9 mouse cellular contexts compared by ENCODE assay signal in the genomic region with DNA sequence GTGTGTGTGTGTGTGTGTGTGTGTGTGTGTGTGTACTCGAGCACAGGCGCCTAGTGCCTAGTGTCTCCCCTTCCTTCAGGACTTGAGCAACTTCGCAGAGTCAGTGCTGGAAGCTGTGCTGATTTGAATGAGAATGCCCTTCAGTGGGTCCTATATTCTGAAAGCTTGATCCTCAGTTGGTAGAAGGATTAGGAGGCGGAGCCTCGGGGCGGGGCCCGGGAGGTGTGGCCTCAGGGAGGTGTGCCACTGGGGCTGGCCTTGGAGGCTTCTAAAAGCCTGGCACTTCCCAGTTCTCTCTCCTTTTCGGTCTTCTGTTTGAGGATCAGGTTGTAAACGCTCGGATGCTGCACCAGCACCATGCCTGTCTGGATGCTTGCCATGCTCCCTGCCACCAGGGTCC. TPM values are rescaled to one million over a fixed set of nuclear protein-coding genes. Genes with fewer than 3 reads are reported as not detected.
DNase-seq lines count a peak whose midpoint lies in the region; ATAC-seq and TF ChIP-seq lines count a peak whose summit lies in the region.
"Had no signal": no experiment of that assay in that cellular context is flagged by ENCODE, and none has a peak within 500 bp of the region (broad histone marks: within the 10 kb centered on the region; RNA-seq: fewer than 3 reads in every experiment).

No protein-coding gene starts in this region.

- H3K36me3 ChIP-seq in embryonic facial prominence, embryonic 14.5 days (ENCODE audit: control insufficient read depth, insufficient read depth, low read length) = no peaks in the 10 kb centered on the region
- no peaks in the 10 kb centered on the region for H3K36me3 ChIP-seq in kidney, postnatal 0 days (ENCODE audit: insufficient read depth, low read length)
- no peaks in the 10 kb centered on the region for H3K36me3 ChIP-seq in midbrain, embryonic 10.5 days

- H3K4me1 ChIP-seq in embryonic facial prominence, embryonic 14.5 days (ENCODE audit: control insufficient read depth, insufficient read depth, low read length) = peaks cover 4% of the 10 kb centered on the region
- peaks cover 2% of the 10 kb centered on the region; the same call in 1 of the 2 replicates for H3K4me1 ChIP-seq in kidney, postnatal 0 days (replicated peaks; ENCODE audit: insufficient read depth, low read length)
- H3K4me1 ChIP-seq in midbrain, embryonic 10.5 days = peaks cover 46% of the 10 kb centered on the region

- no peaks in the 10 kb centered on the region for H3K9me3 ChIP-seq in embryonic facial prominence, embryonic 14.5 days (ENCODE audit: control insufficient read depth, low read length)
- no peaks in the 10 kb centered on the region for H3K9me3 ChIP-seq in kidney, postnatal 0 days (replicated peaks; ENCODE audit: low read length)
- no peaks in the 10 kb centered on the region for H3K9me3 ChIP-seq in midbrain, embryonic 10.5 days (replicated peaks)

- H3K27me3 ChIP-seq in embryonic facial prominence, embryonic 14.5 days (replicated peaks; ENCODE audit: control insufficient read depth, insufficient read depth, low read length) = no peaks in the 10 kb centered on the region
- H3K27me3 ChIP-seq in kidney, postnatal 0 days (ENCODE audit: insufficient read depth, low read length) = no peaks in the 10 kb centered on the region
- peaks cover 47% of the 10 kb centered on the region for H3K27me3 ChIP-seq in midbrain, embryonic 10.5 days (ENCODE audit: low read depth, poor library complexity, severe bottlenecking)

- no peak overlapping the region for H3K4me3 ChIP-seq in embryonic facial prominence, embryonic 14.5 days (ENCODE audit: low read depth, low read length)
- H3K4me3 ChIP-seq in kidney, postnatal 0 days (replicated peaks; ENCODE audit: low read depth, low read length) = no peak overlapping the region
- H3K4me3 ChIP-seq in midbrain, embryonic 10.5 days = peak overlapping the region; percentile 31

- H3K4me2 ChIP-seq in embryonic facial prominence, embryonic 14.5 days (ENCODE audit: low read depth, low read length) = no peak overlapping the region
- H3K4me2 ChIP-seq in kidney, postnatal 0 days (ENCODE audit: low read length) = no peak overlapping the region

- no peak overlapping the region for H3K27ac ChIP-seq in embryonic facial prominence, embryonic 14.5 days (replicated peaks; ENCODE audit: low read depth, low read length)
- H3K27ac ChIP-seq in kidney, postnatal 0 days = no peak overlapping the region
- H3K27ac ChIP-seq in midbrain, embryonic 10.5 days (replicated peaks) = 0 out of 2 replicates have a peak overlapping the region, but pooled peaks have one; percentile 63

- peak; percentile 88 for ATAC-seq in embryonic facial prominence, embryonic 14.5 days (ENCODE audit: low read depth)
- no peak for ATAC-seq in kidney, postnatal 0 days (replicated peaks; ENCODE audit: low FRiP score, low read depth)

- WGBS in embryonic facial prominence, embryonic 14.5 days = 4% methylated on average over 8 of the region's 10 CpGs
- 8% methylated on average over 10 of the region's 10 CpGs for WGBS in kidney, postnatal 0 days
- WGBS in midbrain, embryonic 10.5 days = 1% methylated on average over 10 of the region's 10 CpGs

- no peak for TF ChIP-seq CTCF in kidney, postnatal 0 days (IDR thresholded peaks at IDR 0.05; ENCODE audit: low read depth)

- peak; percentile 45 for DNase-seq in urinary bladder, postnatal 14 days (ENCODE audit: low spot score)
- no peak for DNase-seq in urinary bladder, postnatal 25 days (ENCODE audit: low spot score)
- peak; percentile 73 for DNase-seq in embryonic facial prominence, embryonic 14.5 days (ENCODE audit: low spot score)
- DNase-seq in kidney, postnatal 0 days (ENCODE audit: low spot score) = peak; percentile 57
- DNase-seq in midbrain, embryonic 10.5 days (ENCODE audit: low spot score) = peak; percentile 81
- DNase-seq in yolk sac, embryonic 10.5 days (ENCODE audit: low spot score) = no peak
- no peak for DNase-seq in frontal cortex, postnatal 14 days (ENCODE audit: low spot score in 2 of 2)
- DNase-seq in heart, adult 18-20 months = no peak

- no peak overlapping the region for H3K9ac ChIP-seq in embryonic facial prominence, embryonic 14.5 days (ENCODE audit: low read depth, low read length)
- no peak overlapping the region for H3K9ac ChIP-seq in kidney, postnatal 0 days (ENCODE audit: low read depth, low read length)

RNA-seq across cellular contexts. Expression of a gene that starts 9.9 kb away (rescaled TPM):
- 0.07 and 0.28 TPM in 2 replicates for polyA plus RNA-seq in embryonic facial prominence, embryonic 14.5 days (2014; fragmentation: Nextera tagmentation; extraction: Ambion mirVana)
- polyA plus RNA-seq in kidney, postnatal 0 days (2015; fragmentation: Nextera tagmentation; extraction: Ambion mirVana) = 0.23 and 0.28 TPM in 2 replicates
- 0.04 and 0.06 TPM in 2 replicates for polyA plus RNA-seq in midbrain, embryonic 10.5 days (2016; fragmentation: Nextera tagmentation; extraction: Ambion mirVana)
- total RNA-seq in heart, adult 18-20 months (2021) = under 1 TPM in 1 of 2 experiments, not detected in 1; 0.23 TPM

RNA-seq across cellular contexts. Expression of a gene that starts 25.2 kb away (rescaled TPM):
- polyA plus RNA-seq in embryonic facial prominence, embryonic 14.5 days (2014; fragmentation: Nextera tagmentation; extraction: Ambion mirVana) = 0.38 and 0.47 TPM in 2 replicates
- polyA plus RNA-seq in kidney, postnatal 0 days (2015; fragmentation: Nextera tagmentation; extraction: Ambion mirVana) = 0.08 and 0.10 TPM in 2 replicates
- polyA plus RNA-seq in midbrain, embryonic 10.5 days (2016; fragmentation: Nextera tagmentation; extraction: Ambion mirVana) = 0.10 and 0.15 TPM in 2 replicates
- total RNA-seq in heart, adult 18-20 months (2021) = under 1 TPM in 1 of 2 experiments, not detected in 1; 0.15 TPM
- polyA plus RNA-seq: large intestine, adult 2 months had no signal

Comparison
In these comparisons a context has a peak if more than half of its experiments do, and no peak if none do; other contexts are left out.
1. DNase-seq: peak in urinary bladder, postnatal 14 days (single experiment), embryonic facial prominence, embryonic 14.5 days (single experiment), kidney, postnatal 0 days (single experiment) and midbrain, embryonic 10.5 days (single experiment); none in urinary bladder, postnatal 25 days (single experiment), yolk sac, embryonic 10.5 days (single experiment), frontal cortex, postnatal 14 days (0 of 2) and heart, adult 18-20 months (0 of 2).